Mouse (Mus musculus): ENCODE results near the gene Zbtb22.
"Not testable (repeated sequence)": the region's sequence is repeated elsewhere in the genome, so short reads cannot be mapped to it uniquely, and the experiment has no call there.

Gene Zbtb22

DNA sequence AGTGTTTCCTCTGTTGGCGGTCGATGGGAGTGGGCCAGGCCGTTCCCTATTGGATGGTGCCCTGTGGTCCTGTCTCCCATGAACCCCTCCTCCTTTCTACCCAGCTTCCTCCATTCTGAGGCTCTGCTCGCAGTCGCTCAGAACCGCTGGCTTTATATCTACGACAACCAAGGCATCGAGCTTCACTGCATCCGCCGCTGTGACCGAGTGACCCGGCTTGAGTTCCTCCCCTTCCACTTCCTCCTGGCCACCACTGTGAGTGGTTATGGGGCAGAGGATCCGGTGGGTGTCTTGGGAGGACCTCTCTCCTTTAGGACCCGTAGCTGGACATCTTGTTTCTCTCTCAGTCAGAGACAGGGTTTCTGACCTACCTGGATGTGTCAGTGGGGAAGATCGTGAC is 27.8 kb downstream of the Zbtb22 start:
- DNase-seq (ENCODE audit: low spot score) = no peak

DNA sequence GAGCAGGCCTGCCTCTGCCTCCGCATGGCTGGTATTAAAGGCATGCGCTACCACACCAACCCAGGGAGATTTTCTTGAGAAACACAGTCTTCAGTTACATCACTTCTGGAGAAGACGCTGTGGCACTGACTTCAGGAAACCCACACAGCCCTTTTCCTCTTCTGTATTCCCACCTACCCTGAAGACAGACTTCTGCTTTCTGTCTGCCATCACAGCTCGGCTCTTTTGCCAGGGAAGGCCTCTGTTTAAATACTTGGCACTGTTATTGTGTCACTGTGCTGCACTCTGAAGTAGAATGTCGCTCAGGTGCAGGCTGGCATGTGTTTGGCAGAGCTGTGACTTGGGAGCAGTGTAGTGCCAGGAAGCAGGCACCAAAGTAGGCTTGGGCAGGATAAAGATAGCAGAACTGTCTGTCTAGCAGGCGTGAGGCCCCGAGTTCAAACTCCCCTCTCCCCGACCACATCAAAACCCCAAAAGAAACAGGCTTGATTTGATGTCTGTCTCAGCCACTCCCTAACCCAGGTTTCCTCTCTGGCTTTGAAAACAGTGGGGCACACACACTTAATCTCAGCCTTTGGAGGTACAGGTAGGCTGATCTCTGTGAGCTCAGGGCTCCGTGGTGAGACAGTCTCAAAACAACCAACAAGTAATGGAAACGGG is 31.9 kb downstream of the Zbtb22 start:
- DNase-seq (ENCODE audit: low spot score) = peak; percentile 77

- no peak for DNase-seq (ENCODE audit: low spot score)
Observed at GRCm38 (mm10) chr17:33948090-33948904, 32.6 kb downstream of the Zbtb22 start.

- DNase-seq (ENCODE audit: low spot score) = no peak
Observed at GRCm38 (mm10) chr17:33948905-33949537, 33.3 kb downstream of the Zbtb22 start.

DNA sequence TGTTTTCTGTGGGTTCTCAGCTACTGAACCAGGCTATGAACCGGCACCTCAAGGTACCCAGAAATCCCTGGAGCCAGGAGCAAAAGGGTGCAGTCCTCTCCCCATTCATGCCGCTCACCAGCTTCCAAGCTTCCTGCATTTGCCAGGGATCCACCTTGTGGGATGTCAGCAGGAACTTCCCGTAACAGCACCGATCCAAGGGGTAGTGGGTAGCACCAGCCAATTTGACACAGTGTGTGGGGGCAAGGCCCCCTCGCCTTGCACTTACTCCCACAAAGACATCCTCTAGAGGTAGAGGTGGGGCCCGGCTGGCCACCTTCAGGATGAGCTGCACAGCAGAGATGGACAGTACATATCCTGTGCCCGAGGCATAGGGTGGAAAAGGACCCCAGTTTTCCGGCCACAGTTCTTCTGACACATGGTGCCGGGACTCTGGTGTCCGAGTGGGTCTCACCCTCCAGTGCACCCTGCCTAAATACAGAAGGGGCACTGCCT is 34.5 kb downstream of the Zbtb22 start:
- DNase-seq (ENCODE audit: low spot score) = no peak

GRCm38 (mm10) chr17:33951021-33951946 is 35.6 kb downstream of the Zbtb22 start, which contains the start of gene B3galt4:
B3galt4 (minus strand) TSS chr17:33951488.
- peak; percentile 87 for DNase-seq (ENCODE audit: low spot score)

DNA sequence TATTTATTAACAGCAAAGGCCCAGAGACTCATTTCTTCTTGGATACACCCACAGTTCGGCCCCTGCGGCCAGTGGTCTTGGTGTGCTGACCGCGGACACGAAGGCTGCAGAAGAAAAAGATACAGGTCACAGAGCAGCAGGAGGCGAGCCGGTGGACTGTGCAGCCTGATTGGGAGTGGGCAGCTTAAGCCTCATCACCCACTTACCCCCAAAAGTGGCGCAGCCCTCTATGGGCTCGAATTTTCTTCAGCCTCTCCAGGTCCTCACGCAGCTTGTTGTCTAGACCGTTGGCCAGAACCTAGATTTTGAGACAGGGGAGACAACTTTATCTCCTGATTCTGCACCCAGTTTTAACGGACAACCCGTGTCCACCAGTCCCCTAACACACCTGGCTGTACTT is 36.3 kb downstream of the Zbtb22 start:
- DNase-seq (ENCODE audit: low spot score) = not testable (repeated sequence)

DNA sequence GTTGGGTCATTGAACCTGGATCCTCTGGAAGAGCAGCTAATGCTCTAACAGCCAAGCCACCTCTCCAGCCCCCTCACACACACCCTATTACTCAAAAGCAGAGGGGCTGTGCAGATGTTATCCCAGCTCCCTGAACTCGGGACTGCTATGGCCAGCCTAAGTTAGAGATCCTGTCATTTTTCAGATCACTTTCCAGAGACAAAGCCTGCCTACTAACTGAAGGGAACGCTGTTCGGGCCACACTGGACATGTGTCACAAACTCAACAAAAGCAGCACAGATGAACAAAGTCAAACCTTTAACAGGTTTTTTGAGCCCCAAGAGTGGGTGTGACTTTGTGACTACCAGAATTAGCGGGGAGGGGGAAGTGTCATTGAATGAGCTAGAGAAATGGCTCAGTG is 37.2 kb downstream of the Zbtb22 start:
- no peak for DNase-seq (ENCODE audit: low spot score)

DNA sequence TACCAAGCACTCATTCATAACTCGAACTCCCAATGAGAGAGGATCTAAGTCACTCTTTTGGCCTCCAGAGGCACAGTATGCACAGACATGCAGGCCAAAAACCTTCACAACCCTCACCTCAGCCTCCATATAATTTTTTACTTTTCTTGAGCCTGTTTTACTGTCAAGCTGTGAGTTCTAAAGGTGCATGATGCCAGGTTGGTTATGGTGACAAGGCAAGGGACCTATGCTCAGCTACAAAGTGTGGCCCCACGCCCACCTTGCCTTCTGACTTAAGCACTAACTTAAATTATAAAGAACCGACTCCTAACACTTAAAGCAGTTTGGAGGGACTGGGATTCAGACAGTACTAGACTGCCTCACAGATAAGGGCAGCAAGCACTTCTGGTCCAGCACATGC is 37.6 kb downstream of the Zbtb22 start:
- no peak for DNase-seq (ENCODE audit: low spot score)

- DNase-seq (ENCODE audit: low spot score) = no peak
Observed at GRCm38 (mm10) chr17:33953961-33954565, 38.4 kb downstream of the Zbtb22 start.

GRCm38 (mm10) chr17:33954646-33955554 is 39.2 kb downstream of the Zbtb22 start:
- no peak for DNase-seq (ENCODE audit: low spot score)

DNA sequence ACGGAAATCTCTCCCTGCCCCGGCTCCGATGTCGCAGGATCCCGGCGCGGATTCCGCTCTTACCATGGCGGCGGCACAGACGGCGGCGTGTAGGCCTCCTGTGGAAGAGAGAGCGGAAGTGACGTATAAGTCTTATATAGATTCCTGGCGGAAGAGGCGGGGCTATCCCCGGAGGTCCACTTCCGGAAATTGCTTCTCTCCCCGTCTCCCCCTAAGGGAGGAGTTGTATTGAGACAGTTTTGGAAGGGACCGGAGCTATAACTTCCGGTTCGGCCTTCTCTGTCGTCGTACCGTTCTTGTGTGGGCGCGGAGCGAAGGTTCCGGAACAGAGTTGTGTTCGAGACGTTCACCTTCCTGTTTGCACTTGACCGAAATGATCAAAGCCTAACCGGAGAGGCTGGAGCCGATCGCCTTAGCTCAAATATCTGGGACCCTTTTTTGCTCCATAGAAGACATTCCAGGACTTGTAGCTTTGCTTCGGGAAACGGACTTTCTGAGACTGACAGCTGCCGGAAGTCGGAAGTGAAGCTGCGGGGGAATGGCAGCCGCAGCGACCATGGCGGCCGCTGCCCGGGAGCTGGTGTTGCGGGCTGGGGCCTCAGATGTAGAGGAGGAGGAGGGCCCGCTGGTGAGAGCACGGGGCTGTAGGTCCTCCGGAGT is 40.0 kb downstream of the Zbtb22 start, which contains the start of the genes Vps52 and Rps18:
Gene Vps52 (plus strand): TSS at position 258 of the 660 bp plus-strand sequence.
Gene Rps18 (minus strand): TSS at position 447 of the 660 bp plus-strand sequence.
- DNase-seq (ENCODE audit: low spot score) = peak; percentile 98

DNA sequence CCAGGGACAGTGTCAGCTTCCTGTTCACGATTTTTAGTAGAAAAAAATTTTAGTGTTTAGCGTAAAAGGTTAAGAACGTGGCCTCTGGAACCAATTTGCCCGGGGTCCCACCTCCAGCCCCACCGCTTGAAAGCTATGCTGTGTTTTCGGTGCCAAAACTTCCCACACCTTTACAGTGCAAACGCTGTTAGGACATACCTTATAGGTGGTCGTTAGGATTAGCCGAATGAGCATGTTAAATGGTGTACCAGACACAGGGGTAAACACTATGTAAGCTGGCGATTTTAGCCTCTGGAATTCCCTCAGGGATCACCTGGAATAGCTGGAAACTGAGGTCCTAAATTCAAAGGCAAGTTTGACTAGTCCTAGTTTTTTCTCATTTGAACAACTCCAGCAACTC is 40.6 kb downstream of the Zbtb22 start:
- no peak for DNase-seq (ENCODE audit: low spot score)

DNA sequence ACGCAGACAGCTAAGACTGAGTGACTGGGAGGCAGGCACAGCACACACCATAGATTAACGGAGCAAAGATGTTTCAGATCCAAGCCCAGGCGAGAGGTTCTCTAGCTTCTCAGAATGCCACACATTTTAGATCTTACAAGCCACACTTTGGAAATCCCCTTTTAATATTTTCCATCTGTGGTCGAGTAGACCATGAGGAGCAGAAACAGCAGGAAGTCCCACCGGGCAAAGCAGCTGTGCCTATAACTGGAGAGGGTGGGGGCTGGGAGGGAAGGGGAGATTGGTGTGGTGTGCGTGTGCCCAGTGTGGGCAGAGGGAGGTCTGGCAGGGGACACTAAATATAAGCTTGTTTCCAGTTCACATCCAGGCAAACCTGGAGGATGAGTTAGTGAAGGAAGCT is 41.8 kb downstream of the Zbtb22 start:
- DNase-seq (ENCODE audit: low spot score) = no peak

- DNase-seq (ENCODE audit: low spot score) = no peak
Observed at GRCm38 (mm10) chr17:33958451-33958850, 42.7 kb downstream of the Zbtb22 start.

GRCm38 (mm10) chr17:33959135-33959534 is 43.4 kb downstream of the Zbtb22 start:
- DNase-seq (ENCODE audit: low spot score) = no peak

DNA sequence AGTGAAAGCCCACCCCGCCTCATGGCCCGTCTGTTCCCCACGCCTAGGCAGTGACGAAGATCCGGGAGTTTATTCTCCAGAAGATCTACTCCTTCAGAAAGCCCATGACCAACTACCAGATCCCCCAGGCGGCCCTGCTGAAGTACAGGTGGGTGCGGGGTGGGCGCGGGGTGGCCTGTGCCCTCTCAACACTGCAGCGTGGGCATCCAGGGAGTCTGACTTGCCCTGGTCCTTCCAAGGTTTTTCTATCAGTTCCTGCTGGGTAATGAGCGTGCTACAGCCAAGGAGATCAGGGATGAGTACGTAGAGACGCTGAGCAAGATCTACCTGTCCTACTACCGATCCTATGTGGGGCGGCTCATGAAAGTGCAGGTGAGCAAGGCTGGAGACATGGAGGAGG is 44.2 kb downstream of the Zbtb22 start:
- no peak for DNase-seq (ENCODE audit: low spot score)

DNA sequence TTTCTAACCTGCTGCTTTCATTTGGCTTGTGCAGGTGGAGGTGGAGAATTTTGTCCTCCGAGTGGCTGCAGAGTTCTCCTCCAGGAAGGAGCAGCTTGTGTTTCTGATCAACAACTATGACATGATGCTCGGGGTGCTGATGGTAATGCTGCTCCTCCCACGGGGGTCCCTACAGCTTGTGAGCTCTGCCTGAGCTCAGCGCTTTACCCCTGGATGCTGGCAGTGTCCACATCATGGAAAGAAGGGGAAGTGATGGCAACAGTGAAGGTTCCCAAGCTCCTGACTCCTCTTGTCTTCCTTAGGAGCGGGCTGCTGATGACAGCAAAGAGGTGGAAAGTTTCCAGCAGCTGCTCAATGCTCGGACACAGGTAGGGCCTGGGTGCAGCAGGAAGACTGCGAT is 47.2 kb downstream of the Zbtb22 start:
- DNase-seq (ENCODE audit: low spot score) = no peak

DNA sequence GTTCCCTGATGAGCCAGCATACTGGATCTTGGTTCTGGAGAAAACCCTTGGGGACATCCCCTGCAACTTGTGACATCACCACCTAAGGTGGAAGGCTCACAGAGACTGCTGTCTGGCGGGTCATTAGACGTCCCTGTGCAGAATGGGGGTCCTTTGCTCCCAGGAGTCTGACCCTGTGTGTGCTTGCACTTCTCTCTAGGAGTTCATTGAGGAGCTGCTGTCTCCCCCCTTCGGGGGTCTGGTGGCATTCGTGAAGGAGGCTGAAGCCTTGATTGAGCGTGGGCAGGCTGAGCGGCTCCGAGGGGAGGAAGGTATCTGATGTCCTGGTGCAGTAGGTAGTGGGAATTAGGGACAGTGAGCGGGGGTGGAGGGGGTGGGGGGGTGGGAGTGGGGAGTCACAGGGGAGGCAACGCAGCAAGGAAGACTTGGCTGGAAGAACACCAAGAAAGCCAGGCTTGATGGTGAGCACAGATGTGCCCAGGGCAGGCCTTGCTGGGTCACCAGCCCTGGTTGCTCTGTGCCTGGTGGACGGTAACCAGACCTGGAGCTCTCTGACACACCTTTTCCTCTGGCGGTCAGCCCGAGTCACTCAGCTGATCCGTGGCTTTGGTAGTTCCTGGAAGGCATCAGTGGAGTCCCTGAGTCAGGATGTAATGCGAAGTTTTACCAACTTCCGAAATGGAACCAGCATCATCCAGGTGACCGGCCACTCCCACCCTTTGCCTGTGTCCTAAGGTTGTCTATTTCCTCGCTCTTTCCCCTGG is 49.6 kb downstream of the Zbtb22 start:
- no peak for DNase-seq (ENCODE audit: low spot score)
